Mouse (Mus musculus) activated CD4-positive, CD25-positive, alpha-beta regulatory T cell (primary cell): ENCODE data around the gene Abhd5. TPM values are rescaled to one million over a fixed set of nuclear protein-coding genes. Genes with fewer than 3 reads are reported as not detected.

Experiments used
- polyA plus RNA-seq, 2 experiments: library from polyadenylated mRNA; unstranded; fragments of 100-300 nt; shearing (Covaris generic); gene quantifications; one replicate each; pipeline ENCODE4 v1.2.1; 2017

The Abhd5 gene
- polyA plus RNA-seq, result 10 to 100 TPM; 12.3 to 19.5 TPM

DNA sequence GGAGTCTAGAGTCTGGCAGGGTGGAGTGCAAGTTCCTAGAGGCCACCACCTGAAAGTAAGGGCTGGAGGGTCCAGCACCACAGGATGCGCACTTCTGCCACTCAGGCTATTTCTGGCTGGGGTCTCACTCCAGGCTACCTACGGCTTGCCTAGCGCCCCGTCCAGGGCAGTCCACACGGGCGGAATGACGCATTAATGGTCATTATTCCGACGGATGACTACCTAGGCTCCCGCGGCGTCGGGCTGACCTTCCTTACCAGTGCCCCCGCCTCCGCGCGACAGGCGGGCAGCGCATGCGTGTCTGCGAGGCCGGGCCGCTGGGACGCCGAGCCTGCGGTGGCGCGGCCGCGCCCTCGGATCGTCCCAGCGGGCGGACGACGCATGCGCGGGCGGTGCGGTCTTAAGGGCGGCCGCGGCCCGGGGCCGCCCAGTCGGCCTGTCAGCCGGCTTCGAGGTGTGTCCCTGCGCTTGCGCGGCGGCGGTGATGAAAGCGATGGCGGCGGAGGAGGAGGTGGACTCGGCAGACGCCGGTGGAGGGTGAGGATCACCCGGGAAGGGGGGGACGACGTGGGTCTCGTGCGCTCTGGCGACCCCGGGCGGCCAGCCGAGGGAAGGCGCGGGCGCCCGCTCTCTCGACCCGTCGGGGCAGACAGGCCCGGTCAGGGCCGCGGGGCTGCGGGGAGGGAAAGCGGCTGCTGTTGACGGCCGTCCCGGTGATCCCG is at the start of gene Abhd5:
TSS of gene Abhd5 (plus strand) at position 306 of the 722 bp plus-strand sequence.

Other genes with a start within 250 kb of the Abhd5 start
- gene Snrk, start 234.3 kb upstream of the Abhd5 start, polyA plus RNA-seq, result 100 to 1,000 TPM in 1 of 2 experiments, 10 to 100 TPM in 1; 62.3 to 105 TPM
- 10 to 100 TPM; 39.9 to 53.8 TPM for gene Ano10, start 57.2 kb upstream of the Abhd5 start, polyA plus RNA-seq